Mouse (Mus musculus) cerebellum, postnatal 25 days (tissue): ENCODE data around the gene Ppp3cb.
"Not testable (repeated sequence)": the region's sequence is repeated elsewhere in the genome, so short reads cannot be mapped to it uniquely, and the experiment has no call there.

ENCODE experiments used
- DNase-seq, 2 experiments: peaks; one replicate each; pipeline ENCODE4 v3.0.0; 2021; ENCODE audit warnings: mixed read lengths in 2 of 2

The Ppp3cb gene

GRCm38 (mm10) chr14:20546415-20546814, at the start of gene Ppp3cb:
Ppp3cb (minus strand) TSS chr14:20546573.
- DNase-seq = peak; percentile 85 to 89

GRCm38 (mm10) chr14:20595781-20596180, 49.4 kb upstream of the Ppp3cb start:
- peak; percentile 30 to 45 for DNase-seq

GRCm38 (mm10) chr14:20587458-20587857, 41.1 kb upstream of the Ppp3cb start:
- DNase-seq = no peak

- no peak for DNase-seq
These were observed 32.5 kb upstream of the Ppp3cb start for GRCm38 (mm10) chr14:20578822-20579407.

- DNase-seq = peak; percentile 74 to 85
These were observed 29.8 kb upstream of the Ppp3cb start for GRCm38 (mm10) chr14:20576179-20576578.

GRCm38 (mm10) chr14:20573196-20573595, 26.8 kb upstream of the Ppp3cb start:
- not testable (repeated sequence) for DNase-seq

DNA sequence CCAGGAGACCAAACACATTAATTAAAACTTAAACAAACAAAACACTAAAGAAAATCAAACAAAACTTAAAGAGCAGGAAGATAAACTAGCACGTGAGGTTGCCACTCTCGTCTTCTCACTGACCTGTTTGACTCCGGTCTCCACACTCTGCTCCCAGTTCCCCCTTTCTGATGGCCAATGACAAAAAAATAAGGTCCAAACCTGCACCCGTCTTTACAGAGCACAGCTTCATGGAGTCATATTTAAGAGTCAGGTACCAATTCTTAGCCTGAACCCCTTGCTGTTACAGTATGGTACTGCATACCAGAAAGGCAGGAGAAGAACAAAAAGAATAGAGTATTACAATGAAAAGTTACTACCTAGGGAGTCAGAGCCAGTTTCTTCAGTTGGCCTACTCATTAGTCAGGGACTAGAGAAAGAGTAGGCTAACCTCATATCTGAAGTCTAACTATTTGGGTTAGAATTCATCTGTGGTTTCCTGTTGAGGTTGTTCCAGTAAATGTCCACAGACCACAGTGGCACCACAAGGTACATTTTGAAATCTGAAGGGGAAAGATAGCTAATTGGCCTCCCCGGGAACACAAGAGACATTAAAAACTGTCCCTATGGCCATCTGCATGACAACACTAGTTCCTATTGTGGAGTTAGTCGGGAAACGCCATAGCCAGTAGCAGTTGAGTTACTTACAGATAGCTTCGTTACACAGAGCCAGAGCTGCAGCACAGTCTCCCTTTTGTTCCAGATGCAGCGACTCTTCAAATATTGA, 19.1 kb upstream of the Ppp3cb start:
- DNase-seq = no peak

- peak in 1 of 2 experiments; percentile 26 for DNase-seq
These were observed 18.3 kb upstream of the Ppp3cb start for GRCm38 (mm10) chr14:20564692-20565091.

- no peak for DNase-seq
These were observed 15.5 kb upstream of the Ppp3cb start for GRCm38 (mm10) chr14:20561897-20562296.

- no peak for DNase-seq
These were observed 3.8 kb upstream of the Ppp3cb start for GRCm38 (mm10) chr14:20550136-20550535.

DNA sequence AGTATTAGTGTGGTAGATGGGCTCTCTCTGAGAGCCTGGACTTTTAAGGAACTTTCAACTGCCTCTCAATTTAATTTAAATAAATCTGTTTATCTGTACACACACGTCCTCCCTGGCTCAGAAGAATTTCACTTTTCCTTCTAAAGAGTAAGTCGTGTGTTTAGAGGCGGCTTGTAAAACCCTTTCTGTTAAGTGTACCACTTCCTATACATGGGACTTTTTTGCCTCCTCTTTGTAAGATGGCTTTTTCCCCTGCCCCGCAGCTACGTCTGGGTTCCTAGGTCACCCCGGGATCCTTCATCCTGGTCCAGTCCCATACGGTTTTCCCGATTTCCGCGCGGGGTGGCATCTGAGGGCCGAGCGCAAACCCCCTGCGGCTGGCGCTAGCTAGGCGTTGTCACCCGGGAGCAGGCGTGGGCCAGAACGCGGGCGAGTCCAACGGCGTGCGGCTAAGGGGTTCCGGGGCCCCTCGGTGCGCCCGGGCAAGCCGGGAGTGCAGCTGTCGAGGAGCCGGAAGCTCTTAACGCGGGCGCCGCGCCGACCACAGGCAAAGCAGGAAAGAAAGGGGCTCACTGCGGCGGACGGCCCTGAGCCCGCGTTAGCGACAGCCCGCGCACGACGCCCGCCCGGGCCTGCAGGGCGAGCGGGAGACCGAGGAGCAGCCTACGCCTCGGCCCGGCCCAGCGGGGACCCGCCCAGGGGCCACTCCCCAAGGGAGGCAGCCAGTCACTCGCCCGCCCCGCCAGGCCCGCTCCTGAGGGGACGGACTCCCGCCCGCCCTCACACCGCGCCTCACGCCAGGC, 643 bp downstream of the Ppp3cb start:
- DNase-seq = peak; percentile 84 to 88

DNA sequence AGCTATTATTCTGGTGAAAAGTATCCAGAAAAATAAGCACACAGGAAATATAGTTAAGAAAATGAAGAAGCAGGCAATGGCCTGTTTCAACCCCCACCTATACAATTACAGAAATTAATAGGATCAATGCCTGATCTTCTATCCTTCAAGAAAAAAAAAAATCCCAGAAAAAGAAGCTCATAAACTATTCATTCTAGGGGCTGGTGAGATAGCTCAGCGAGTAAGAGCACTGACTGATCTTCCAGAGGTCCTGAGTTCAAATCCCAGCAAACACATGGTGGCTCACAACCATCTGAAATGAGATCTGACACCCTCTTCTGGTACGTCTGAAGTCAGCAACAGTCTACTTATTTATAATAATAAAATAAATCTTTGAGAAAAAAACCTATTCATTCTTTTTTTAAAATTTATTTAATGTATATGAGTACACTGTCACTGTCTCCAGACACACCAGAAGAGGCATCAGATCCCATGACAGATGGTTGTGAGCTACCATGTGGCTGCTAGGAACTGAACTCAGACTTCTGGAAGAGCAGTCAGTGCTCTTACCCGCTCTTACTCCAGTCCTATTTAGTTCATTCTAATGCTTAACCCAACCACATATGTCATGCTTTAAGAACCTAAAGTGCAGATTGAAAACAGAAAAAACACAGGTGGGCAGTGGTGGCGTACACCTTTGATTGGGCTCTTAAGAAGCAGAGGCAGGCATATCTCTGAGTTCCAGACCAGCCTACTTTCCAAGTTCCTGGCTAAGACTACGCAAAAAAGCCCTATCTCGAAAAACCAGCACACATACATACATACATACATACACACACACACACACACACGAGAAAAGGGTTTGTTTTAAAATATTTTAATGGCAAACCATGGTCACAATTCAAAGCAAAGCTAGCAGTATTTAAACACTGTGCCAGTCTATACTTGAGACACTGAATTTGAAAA, 1.6 kb downstream of the Ppp3cb start:
- peak in 1 of 2 experiments; percentile 11 for DNase-seq

GRCm38 (mm10) chr14:20529643-20530042, 16.7 kb downstream of the Ppp3cb start:
- no peak for DNase-seq

DNA sequence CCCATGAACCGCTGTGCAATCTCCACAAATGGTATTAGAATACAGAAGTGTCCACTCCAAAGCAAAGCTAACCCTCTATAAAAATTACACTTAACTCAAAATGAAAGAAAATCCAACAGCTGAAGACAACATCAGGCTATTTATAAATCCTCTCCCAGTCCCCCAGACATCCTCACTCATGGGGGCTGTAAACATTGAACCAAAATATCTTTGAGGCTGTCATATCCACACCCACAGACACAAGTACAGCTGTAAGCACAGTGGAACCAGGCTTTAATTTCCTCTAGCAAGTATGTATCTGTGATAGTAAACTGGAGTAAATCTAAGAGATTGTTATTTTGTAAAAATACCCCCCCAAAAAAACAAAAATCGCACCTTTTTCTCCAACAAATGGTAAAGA, 26.2 kb downstream of the Ppp3cb start:
- DNase-seq = no peak

DNA sequence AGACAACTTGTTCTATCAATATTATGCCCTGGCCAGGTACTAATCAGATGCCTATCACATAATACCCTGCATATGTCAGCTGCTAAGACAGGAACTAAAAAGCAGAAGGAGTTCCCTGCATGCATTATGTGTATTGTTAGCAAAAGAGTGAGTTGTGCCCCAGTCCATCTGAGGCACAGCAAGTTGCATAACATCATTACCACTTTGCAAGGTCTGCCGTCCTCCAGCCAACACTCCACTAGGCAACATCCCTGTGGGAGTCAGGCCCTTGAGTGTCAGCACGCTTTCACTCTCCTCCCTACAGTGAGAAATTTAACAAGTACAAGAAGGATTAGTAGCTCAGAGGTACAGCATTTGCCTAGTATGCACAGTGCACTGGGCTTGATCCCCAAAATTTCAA, 37.9 kb downstream of the Ppp3cb start:
- DNase-seq = no peak

GRCm38 (mm10) chr14:20502966-20503365, 43.4 kb downstream of the Ppp3cb start:
- DNase-seq = no peak

GRCm38 (mm10) chr14:20499982-20500381, 46.4 kb downstream of the Ppp3cb start:
- DNase-seq = peak; percentile 46 to 67

DNA sequence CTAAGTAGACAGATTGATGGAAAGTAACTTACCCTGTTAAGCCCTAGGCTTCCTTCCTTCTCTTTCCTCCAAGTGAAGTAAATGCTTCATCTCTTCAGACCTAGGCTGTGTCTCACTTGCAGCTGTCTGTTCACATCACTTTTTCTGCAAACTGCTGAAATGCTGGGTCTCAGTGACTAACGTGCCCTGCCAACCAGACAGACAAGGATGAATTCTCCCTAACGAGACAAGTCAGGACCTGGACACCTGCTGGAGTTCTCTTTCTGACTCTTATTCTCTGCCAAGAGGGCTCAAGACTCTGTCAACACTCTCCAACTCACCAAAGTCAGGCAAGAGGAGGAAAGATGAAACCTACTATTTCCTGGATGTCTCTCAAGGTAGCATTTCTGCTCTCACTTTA, 49.8 kb downstream of the Ppp3cb start, which contains the start of gene Mss51:
Gene Mss51, minus strand, starts transcription at position 299 of the 400 bp plus-strand sequence.
- no peak for DNase-seq

GRCm38 (mm10) chr14:20486031-20486430, 60.3 kb downstream of the Ppp3cb start:
- DNase-seq = no peak

- DNase-seq = no peak
These were observed 64.2 kb downstream of the Ppp3cb start for GRCm38 (mm10) chr14:20482051-20482751.

DNA sequence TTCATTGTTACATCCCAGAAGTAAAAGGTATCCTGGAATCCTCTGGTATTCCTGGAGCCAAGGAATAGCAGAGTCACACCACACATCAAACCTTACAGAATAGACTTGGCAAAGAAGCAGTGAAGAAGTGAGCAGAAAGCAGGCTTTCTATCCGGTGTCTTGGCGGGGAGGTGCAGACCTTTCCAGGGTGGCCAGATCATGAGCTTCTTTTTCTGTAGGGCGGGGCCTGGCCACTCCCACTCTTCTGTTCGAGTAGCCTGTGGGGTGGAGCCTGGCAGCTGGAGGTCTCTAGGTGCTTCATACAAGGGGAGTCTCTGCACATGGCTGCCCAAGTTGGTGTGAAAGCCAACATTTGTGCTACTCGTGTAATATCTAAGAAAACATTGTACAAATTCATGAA, 65.2 kb downstream of the Ppp3cb start:
- peak in 1 of 2 experiments; percentile 27 for DNase-seq

GRCm38 (mm10) chr14:20480195-20480579, 66.2 kb downstream of the Ppp3cb start:
- DNase-seq = no peak
